In the genomic region with DNA sequence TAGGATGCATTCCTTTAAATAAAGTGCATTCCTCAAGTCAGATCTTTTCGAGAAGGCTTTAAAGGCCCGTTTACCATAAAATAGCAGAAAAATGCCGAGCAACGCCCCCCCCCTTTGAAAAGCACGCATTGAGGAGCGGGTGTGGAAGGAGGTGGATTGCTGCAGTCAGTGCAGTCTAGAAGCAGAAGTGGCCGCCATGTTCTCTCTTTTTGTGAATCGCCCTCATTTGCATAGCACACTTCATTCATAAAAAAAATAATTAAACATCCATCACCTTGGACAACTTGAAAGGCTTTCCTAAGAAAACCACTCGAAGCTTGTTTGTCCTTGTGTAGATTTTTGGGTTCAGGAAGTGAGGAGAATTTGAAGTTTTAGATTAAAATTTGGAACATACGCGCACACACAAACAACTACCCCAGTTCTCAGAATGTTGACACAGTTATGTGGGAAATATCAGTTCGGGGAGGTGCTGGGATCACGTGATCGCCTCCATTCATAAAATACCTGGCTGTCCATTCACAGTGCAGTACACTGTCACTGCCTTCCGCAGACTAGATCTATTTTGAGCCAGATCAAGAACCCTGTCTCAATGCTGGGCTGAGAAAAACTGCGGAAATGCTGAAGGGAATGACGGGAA, we compare ENCODE assay signal across 8 mouse cellular contexts. TPM values are rescaled to one million over a fixed set of nuclear protein-coding genes. Genes with fewer than 3 reads are reported as not detected.
DNase-seq lines count a peak whose midpoint lies in the region; ATAC-seq and TF ChIP-seq lines count a peak whose summit lies in the region.

No protein-coding gene starts in this region.

- H3K27me3 ChIP-seq in intestine, postnatal 0 days (replicated peaks; ENCODE audit: control insufficient read depth, insufficient read depth, low read length), result no peaks in the 10 kb centered on the region
- H3K27me3 ChIP-seq in limb, embryonic 15.5 days, result no peaks in the 10 kb centered on the region
- no peaks in the 10 kb centered on the region for H3K27me3 ChIP-seq in midbrain, embryonic 16.5 days (ENCODE audit: control insufficient read depth, insufficient read depth, low read depth, low read length)
- peaks cover 5% of the 10 kb centered on the region; the same call in 1 of the 2 replicates for H3K27me3 ChIP-seq in splenic B cell, adult 2 months (ENCODE audit: control insufficient read depth, insufficient read depth, low read length, poor library complexity, severe bottlenecking)

- WGBS in intestine, postnatal 0 days, result 1% methylated on average over 17 of the region's 17 CpGs
- 1% methylated on average over 17 of the region's 17 CpGs for WGBS in limb, embryonic 15.5 days
- WGBS in midbrain, embryonic 16.5 days, result 5% methylated on average over 17 of the region's 17 CpGs

- H3K9me3 ChIP-seq in intestine, postnatal 0 days (ENCODE audit: control insufficient read depth), result no peaks in the 10 kb centered on the region
- H3K9me3 ChIP-seq in limb, embryonic 15.5 days, result no peaks in the 10 kb centered on the region
- H3K9me3 ChIP-seq in midbrain, embryonic 16.5 days (replicated peaks; ENCODE audit: control insufficient read depth, low read length, poor library complexity, severe bottlenecking), result no peaks in the 10 kb centered on the region

- peak overlapping the region; percentile 95 for H3K4me3 ChIP-seq in intestine, postnatal 0 days (ENCODE audit: low read depth, low read length)
- H3K4me3 ChIP-seq in limb, embryonic 15.5 days, result peak overlapping the region; percentile 98
- H3K4me3 ChIP-seq in midbrain, embryonic 16.5 days (ENCODE audit: low read depth, low read length), result peak overlapping the region; percentile 98

- peak; percentile 93 for DNase-seq in 416B (ENCODE audit: low read depth)
- peak; percentile 67 for DNase-seq in R1 (ENCODE audit: low read depth, low spot score)
- peak; percentile 68 to 76 for DNase-seq in cerebellum, postnatal 25 days
- peak; percentile 59 for DNase-seq in gonadal fat pad, adult 2 months (ENCODE audit: low read depth)
- peak; percentile 76 for DNase-seq in splenic B cell, adult 2 months (ENCODE audit: low read depth, low spot score)

- H3K27ac ChIP-seq in intestine, postnatal 0 days (ENCODE audit: low read depth, low read length), result no peak overlapping the region
- H3K27ac ChIP-seq in limb, embryonic 15.5 days, result peak overlapping the region; percentile 100
- H3K27ac ChIP-seq in midbrain, embryonic 16.5 days (ENCODE audit: low read length), result no peak overlapping the region

- ATAC-seq in intestine, postnatal 0 days, result 0 out of 2 replicates have a peak, but pooled peaks have one; percentile 31
- no peak for ATAC-seq in limb, embryonic 15.5 days (ENCODE audit: insufficient number of reproducible peaks, low FRiP score, low TSS enrichment, low read depth)
- peak; percentile 61 for ATAC-seq in midbrain, embryonic 16.5 days

- no peaks in the 10 kb centered on the region for H3K36me3 ChIP-seq in intestine, postnatal 0 days (ENCODE audit: control insufficient read depth, insufficient read depth)
- no peaks in the 10 kb centered on the region for H3K36me3 ChIP-seq in limb, embryonic 15.5 days
- H3K36me3 ChIP-seq in midbrain, embryonic 16.5 days (ENCODE audit: control insufficient read depth, insufficient read depth, low read length), result no peaks in the 10 kb centered on the region
- H3K36me3 ChIP-seq in splenic B cell, adult 2 months (ENCODE audit: control insufficient read depth, insufficient read depth, low read length, poor library complexity, severe bottlenecking), result no peaks in the 10 kb centered on the region

- TF ChIP-seq CTCF in intestine, postnatal 0 days (IDR thresholded peaks at IDR 0.05; ENCODE audit: low read depth), result no peak

- peak overlapping the region; percentile 98 for H3K9ac ChIP-seq in intestine, postnatal 0 days (ENCODE audit: low read depth, low read length)
- peak overlapping the region; percentile 42 for H3K9ac ChIP-seq in limb, embryonic 15.5 days
- H3K9ac ChIP-seq in midbrain, embryonic 16.5 days (ENCODE audit: low read depth, low read length), result peak overlapping the region; percentile 98

- peaks cover 10% of the 10 kb centered on the region for H3K4me1 ChIP-seq in intestine, postnatal 0 days (replicated peaks; ENCODE audit: control insufficient read depth, insufficient read depth, low read length)
- H3K4me1 ChIP-seq in limb, embryonic 15.5 days, result peaks cover 17% of the 10 kb centered on the region
- H3K4me1 ChIP-seq in midbrain, embryonic 16.5 days (ENCODE audit: control insufficient read depth, insufficient read depth, low read length), result peaks cover 27% of the 10 kb centered on the region

- H3K4me2 ChIP-seq in intestine, postnatal 0 days (replicated peaks; ENCODE audit: low read depth), result peak overlapping the region; percentile 78
- H3K4me2 ChIP-seq in limb, embryonic 15.5 days, result peak overlapping the region; percentile 67
- H3K4me2 ChIP-seq in midbrain, embryonic 16.5 days (ENCODE audit: low read length), result peak overlapping the region; percentile 71

RNA-seq across cellular contexts. Expression of gene Spred1, which starts 1.6 kb away (rescaled TPM):
- polyA plus RNA-seq in gonadal fat pad, adult 2 months (2012; rRNA removed), result 5.4 and 7.8 TPM in 2 replicates
- polyA plus RNA-seq in intestine, postnatal 0 days (2015; fragmentation: Nextera tagmentation; extraction: Ambion mirVana), result 5.1 and 5.7 TPM in 2 replicates
- 12.4 and 16.5 TPM in 2 replicates for polyA plus RNA-seq in limb, embryonic 15.5 days (2015; fragmentation: Nextera tagmentation; extraction: Ambion mirVana)
- 7.6 TPM in 2 replicates for polyA plus RNA-seq in midbrain, embryonic 16.5 days (2015; fragmentation: Nextera tagmentation; extraction: Ambion mirVana)

Comparison
In these comparisons a context has a peak if more than half of its experiments do, and no peak if none do; other contexts are left out.
1. H3K9ac ChIP-seq: peak in every context shown above with its lines; median percentile 98 in intestine, postnatal 0 days; 98 in midbrain, embryonic 16.5 days; 42 in limb, embryonic 15.5 days.